Mouse (Mus musculus) adrenal gland, adult 2 months (tissue): Measurements from ENCODE around the gene Trim14. TPM values are rescaled to one million over a fixed set of nuclear protein-coding genes. Genes with fewer than 3 reads are reported as not detected.

Experiments
- DNase-seq: peaks from one replicate; pipeline ENCODE4 v3.0.0; 2021
- polyA plus RNA-seq: library from polyadenylated mRNA; depleted of rRNA; stranded (reverse); fragments of >200 nt; gene quantifications from 2 replicates; pipeline ENCODE4 v1.2.3, GENCODE M21; 2012
- total RNA-seq, 2 experiments: library from RNA; stranded (reverse); gene quantifications; 2 replicates each; pipeline ENCODE4 v1.2.3; 2021

Gene Trim14
- total and polyA plus RNA-seq, 3 experiments, result 4.9 to 21.3 (median 5.8) TPM

GRCm38 (mm10) chr4:46475101-46475500 is 60.8 kb downstream of the Trim14 start:
- no peak for DNase-seq

- no peak for DNase-seq
Observed at GRCm38 (mm10) chr4:46465740-46466139, 70.2 kb downstream of the Trim14 start.

- DNase-seq, result peak; percentile 35
Observed at GRCm38 (mm10) chr4:46463130-46463830, 72.7 kb downstream of the Trim14 start.

- DNase-seq, result no peak
Observed at GRCm38 (mm10) chr4:46458411-46458810, 77.5 kb downstream of the Trim14 start.

- DNase-seq, result peak; percentile 29
Observed at GRCm38 (mm10) chr4:46457186-46457585, 78.8 kb downstream of the Trim14 start.

- DNase-seq, result no peak
Observed at GRCm38 (mm10) chr4:46456762-46457161, 79.2 kb downstream of the Trim14 start.

GRCm38 (mm10) chr4:46454097-46454864 is 81.7 kb downstream of the Trim14 start:
- peak; percentile 19 for DNase-seq

- no peak for DNase-seq
Observed at GRCm38 (mm10) chr4:46452855-46453719, 82.9 kb downstream of the Trim14 start.

- peak; percentile 86 for DNase-seq
Observed at GRCm38 (mm10) chr4:46452481-46452850, 83.5 kb downstream of the Trim14 start.

GRCm38 (mm10) chr4:46451758-46452480 is 84.0 kb downstream of the Trim14 start:
- DNase-seq, result peak; percentile 89

GRCm38 (mm10) chr4:46451240-46451757 is 84.6 kb downstream of the Trim14 start:
- DNase-seq, result peak; percentile 90

- DNase-seq, result peak; percentile 96
Observed at GRCm38 (mm10) chr4:46450519-46451131, 85.3 kb downstream of the Trim14 start, which contains the start of gene Anp32b. Anp32b (plus strand) TSS chr4:46450902.

- no peak for DNase-seq
Observed at GRCm38 (mm10) chr4:46450020-46450518, 85.9 kb downstream of the Trim14 start.

- no peak for DNase-seq
Observed at GRCm38 (mm10) chr4:46448886-46449285, 87.1 kb downstream of the Trim14 start.

- no peak for DNase-seq
Observed at GRCm38 (mm10) chr4:46447461-46447860, 88.5 kb downstream of the Trim14 start.

- no peak for DNase-seq
Observed at GRCm38 (mm10) chr4:46445237-46445945, 90.5 kb downstream of the Trim14 start.
